In genomic region chr11:104275765-104276164, GRCm38 (mm10) we compare ENCODE assay signal across 24 mouse cellular contexts. TPM values are rescaled to one million over a fixed set of nuclear protein-coding genes. Genes with fewer than 3 reads are reported as not detected.
DNase-seq lines count a peak whose midpoint lies in the region; ATAC-seq and TF ChIP-seq lines count a peak whose summit lies in the region.
"Had no signal": no experiment of that assay in that cellular context is flagged by ENCODE, and none has a peak within 500 bp of the region (broad histone marks: within the 10 kb centered on the region; RNA-seq: fewer than 3 reads in every experiment).

No protein-coding gene starts in this region.

- 83% methylated on average over 7 of the region's 7 CpGs for WGBS in hindbrain, embryonic 11.5 days

- intact Hi-C loops in left cerebral cortex, adult 2 months (cut with DNase I), result no loop called here

- H3K4me2 ChIP-seq in hindbrain, embryonic 11.5 days (replicated peaks; ENCODE audit: low read depth, low read length), result no peak overlapping the region
- H3K4me2 ChIP-seq: embryonic facial prominence, embryonic 13.5 days; forebrain, embryonic 12.5 days; forebrain, embryonic 15.5 days; heart, embryonic 11.5 days; hindbrain, embryonic 13.5 days had no signal

- 0 out of 2 replicates have a peak, but pooled peaks cover 2% of the 10 kb centered on the region for H3K4me1 ChIP-seq in hindbrain, embryonic 11.5 days (replicated peaks; ENCODE audit: control insufficient read depth, insufficient read depth, low read length)

- TF ChIP-seq CTCF in left cerebral cortex, adult 2 months (IDR thresholded peaks at IDR 0.05), result no peak; the same call in 1 of the 2 replicates

- no peak for ATAC-seq in hindbrain, embryonic 11.5 days (ENCODE audit: low FRiP score)
- ATAC-seq: activated CD4-positive, CD25-positive, alpha-beta regulatory T cell, adult 4 months; forebrain, embryonic 15.5 days; hindbrain, embryonic 16.5 days had no signal

- H3K27me3 ChIP-seq in hindbrain, embryonic 11.5 days (ENCODE audit: control insufficient read depth, insufficient read depth, low read length), result no peaks in the 10 kb centered on the region
- H3K27me3 ChIP-seq: embryonic facial prominence, embryonic 13.5 days; forebrain, embryonic 15.5 days; hindbrain, embryonic 13.5 days had no signal

- no peak overlapping the region for H3K9ac ChIP-seq in hindbrain, embryonic 11.5 days (ENCODE audit: low read depth, low read length)
- H3K9ac ChIP-seq: embryonic facial prominence, embryonic 13.5 days; forebrain, embryonic 12.5 days; forebrain, embryonic 15.5 days; hindbrain, embryonic 13.5 days had no signal

- peak; percentile 47 for DNase-seq in cerebellum, adult 11-12 months
- DNase-seq in cerebellum, adult 9-10 months, result no peak
- peak; percentile 56 for DNase-seq in layer of hippocampus, adult 11-12 months (ENCODE audit: low spot score)
- no peak for DNase-seq in layer of hippocampus, postnatal 14 days (ENCODE audit: low spot score in 2 of 2)
- DNase-seq in left cerebral cortex, adult 2 months (ENCODE audit: extremely low spot score in 1 of 2, low spot score in 2 of 2), result no peak
- DNase-seq in left cerebral cortex, adult 8-10 months (ENCODE audit: low spot score in 2 of 2), result no peak
- DNase-seq in hindbrain, embryonic 11.5 days (ENCODE audit: low spot score), result no peak
- DNase-seq: adrenal gland, adult 8-10 months; adrenal gland, postnatal 25 days; cerebellum, adult 9-11 months; embryo, embryonic 11 days; gastrocnemius, postnatal 14 days; heart, adult 11 months had no signal

- H3K27ac ChIP-seq in left cerebral cortex, adult 2 months, result peak overlapping the region; percentile 80
- H3K27ac ChIP-seq in hindbrain, embryonic 11.5 days (ENCODE audit: low read depth, low read length), result no peak overlapping the region
- H3K27ac ChIP-seq: embryonic facial prominence, embryonic 10.5 days; embryonic facial prominence, embryonic 13.5 days; forebrain, embryonic 12.5 days; forebrain, embryonic 15.5 days; hindbrain, embryonic 13.5 days had no signal

- H3K36me3 ChIP-seq in hindbrain, embryonic 11.5 days (ENCODE audit: control insufficient read depth, insufficient read depth, low read length), result no peaks in the 10 kb centered on the region
- H3K36me3 ChIP-seq: embryonic facial prominence, embryonic 10.5 days; embryonic facial prominence, embryonic 13.5 days; forebrain, embryonic 12.5 days; forebrain, embryonic 15.5 days; hindbrain, embryonic 13.5 days had no signal

- H3K4me3 ChIP-seq in left cerebral cortex, adult 2 months, result no peak overlapping the region
- no peak overlapping the region for H3K4me3 ChIP-seq in hindbrain, embryonic 11.5 days (ENCODE audit: low read depth, low read length)
- H3K4me3 ChIP-seq: embryonic facial prominence, embryonic 10.5 days; embryonic facial prominence, embryonic 13.5 days; erythroblast, embryonic 14.5 days; forebrain, embryonic 12.5 days; forebrain, embryonic 15.5 days; hindbrain, embryonic 13.5 days had no signal

- no peaks in the 10 kb centered on the region for H3K9me3 ChIP-seq in hindbrain, embryonic 11.5 days (ENCODE audit: control insufficient read depth, low read length)
- H3K9me3 ChIP-seq: embryonic facial prominence, embryonic 10.5 days; embryonic facial prominence, embryonic 13.5 days; forebrain, embryonic 12.5 days; forebrain, embryonic 15.5 days; hindbrain, embryonic 13.5 days had no signal

RNA-seq across cellular contexts. Expression of gene Mapt, which starts 44.6 kb away (rescaled TPM):
- total RNA-seq in layer of hippocampus, postnatal 14 days (2021), result 100 to 1,000 TPM; 323 to 343 TPM
- 100 to 1,000 TPM; 353 to 364 TPM for total RNA-seq in left cerebral cortex, adult 2 months (2021)
- total RNA-seq in left cerebral cortex, adult 8-10 months (2022), result 100 to 1,000 TPM; 361 to 377 (median 364) TPM
- 91.9 and 94.9 TPM in 2 replicates for polyA plus RNA-seq in hindbrain, embryonic 11.5 days (2014; fragmentation: Nextera tagmentation; extraction: Ambion mirVana)
- total RNA-seq: common myeloid progenitor, adult 5-6 weeks; hematopoietic stem cell, adult 5-6 weeks had no signal
- polyA plus RNA-seq: erythroblast, embryonic 14.5 days had no signal

Comparison
In these comparisons a context has a peak if more than half of its experiments do, and no peak if none do; other contexts are left out.
1. DNase-seq: peak in cerebellum, adult 11-12 months (single experiment) and layer of hippocampus, adult 11-12 months (single experiment); none in cerebellum, adult 9-10 months (single experiment), layer of hippocampus, postnatal 14 days (0 of 2), left cerebral cortex, adult 2 months (0 of 2), left cerebral cortex, adult 8-10 months (0 of 2) and hindbrain, embryonic 11.5 days (single experiment).